Mouse (Mus musculus) WW6 (cell line): ENCODE results near the gene Ly6c2.
A peak's percentile ranks its signal among the peaks of the same experiment; 100 is the strongest.
"Not testable (repeated sequence)": the region's sequence is repeated elsewhere in the genome, so short reads cannot be mapped to it uniquely, and the experiment has no call there.

Experiments used
- DNase-seq: peaks from one replicate; pipeline ENCODE4 v3.0.0-alpha.2; 2013; ENCODE audit warnings: low read depth, low spot score

Gene Ly6c2

GRCm38 (mm10) chr15:75111861-75112630 is at the start of gene Ly6c2:
TSS of gene Ly6c2 (minus strand) at chr15:75111970.
- not testable (repeated sequence) for DNase-seq

- DNase-seq, result no peak
These were observed 45.9 kb upstream of the Ly6c2 start for GRCm38 (mm10) chr15:75157646-75158045.

DNA sequence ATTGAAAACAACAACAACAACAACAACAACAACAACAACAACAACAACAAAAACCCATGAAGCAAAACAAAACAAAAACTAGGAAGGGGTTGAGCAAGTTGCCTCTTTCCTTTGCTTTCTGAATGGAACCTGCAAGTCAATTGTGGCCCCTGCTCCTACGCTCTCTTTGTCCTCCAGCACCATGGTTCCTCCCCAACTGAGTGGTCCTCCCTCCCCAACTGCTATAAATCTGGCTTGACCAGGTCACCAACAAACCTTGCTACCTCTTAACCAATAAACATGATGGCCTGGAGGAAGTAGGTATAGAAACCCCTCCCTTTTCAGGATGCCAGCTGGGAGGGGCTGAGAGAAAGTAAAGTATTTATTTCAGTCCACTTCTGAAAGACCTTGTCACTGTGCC is 43.2 kb upstream of the Ly6c2 start, which contains the start of gene Ly6g:
Ly6g (plus strand) TSS at position 301 of the 400 bp plus-strand sequence.
- DNase-seq, result no peak

- DNase-seq, result no peak
These were observed 41.3 kb upstream of the Ly6c2 start for GRCm38 (mm10) chr15:75153087-75153486.

GRCm38 (mm10) chr15:75143735-75144134 is 32.0 kb upstream of the Ly6c2 start:
- DNase-seq, result no peak

DNA sequence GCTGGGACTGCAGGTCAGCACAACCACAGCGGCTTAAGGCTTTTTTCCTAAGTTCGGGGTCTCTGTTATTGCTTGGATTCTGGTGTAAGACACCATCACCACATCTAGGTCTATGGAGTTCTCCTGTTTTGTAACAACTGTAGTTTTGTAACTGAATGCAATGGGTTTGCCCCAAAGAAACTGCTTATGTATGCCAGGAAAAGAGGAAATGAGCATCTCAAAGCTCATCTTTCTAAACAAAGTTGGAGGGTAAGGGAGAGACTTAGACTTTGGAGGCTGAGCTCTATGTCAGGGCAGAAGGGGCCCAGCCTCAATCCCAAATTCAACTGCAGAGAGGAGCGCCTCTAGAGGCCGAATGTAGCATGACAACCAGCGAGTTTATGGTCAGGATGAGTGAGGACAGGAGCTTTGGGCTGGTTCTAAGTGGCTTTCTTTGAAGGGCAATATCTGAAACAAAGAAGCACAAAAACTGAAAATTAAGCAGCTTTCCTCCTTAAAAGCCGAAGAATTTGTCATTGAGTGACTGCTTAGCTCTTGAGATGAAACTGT is 30.1 kb upstream of the Ly6c2 start:
- DNase-seq, result peak; percentile 18

GRCm38 (mm10) chr15:75137739-75138138 is 26.0 kb upstream of the Ly6c2 start:
- not testable (repeated sequence) for DNase-seq

DNA sequence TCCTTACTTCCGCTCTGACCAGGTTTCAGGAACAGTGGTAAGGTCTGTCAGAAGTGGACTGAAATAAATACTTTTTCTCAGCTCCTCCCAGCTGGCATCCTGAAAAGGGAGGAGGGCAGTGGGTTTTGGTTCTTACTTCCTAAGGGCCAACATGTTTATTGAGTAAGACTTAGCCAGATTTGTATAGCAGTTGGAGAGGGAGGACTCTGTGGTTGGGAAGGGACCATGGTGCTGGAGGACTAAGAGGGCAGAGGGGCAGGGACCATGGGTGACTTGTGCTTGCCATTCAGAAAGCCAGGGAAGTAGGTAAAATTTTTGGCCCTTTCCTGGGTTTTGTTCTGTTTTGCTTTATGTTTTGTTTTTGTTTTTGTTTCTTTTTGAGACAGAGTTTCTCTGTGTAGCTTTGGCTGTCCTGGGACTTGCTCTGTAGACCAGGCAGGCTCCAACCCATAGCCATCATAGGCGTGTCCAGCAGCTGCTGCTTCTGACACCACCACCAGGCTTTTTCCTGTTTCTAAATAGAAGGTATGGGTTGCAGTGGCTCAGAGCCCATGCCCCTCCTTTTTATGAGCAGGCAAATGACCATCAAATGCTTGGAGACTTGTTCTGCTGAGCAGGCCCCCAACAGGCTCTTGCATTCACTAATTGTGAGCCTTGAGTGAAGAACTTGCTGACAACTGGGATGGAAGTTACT is 23.5 kb upstream of the Ly6c2 start:
- not testable (repeated sequence) for DNase-seq

- not testable (repeated sequence) for DNase-seq
These were observed 20.6 kb upstream of the Ly6c2 start for GRCm38 (mm10) chr15:75132346-75132745.

GRCm38 (mm10) chr15:75120066-75120465 is 8.3 kb upstream of the Ly6c2 start:
- no peak for DNase-seq

DNA sequence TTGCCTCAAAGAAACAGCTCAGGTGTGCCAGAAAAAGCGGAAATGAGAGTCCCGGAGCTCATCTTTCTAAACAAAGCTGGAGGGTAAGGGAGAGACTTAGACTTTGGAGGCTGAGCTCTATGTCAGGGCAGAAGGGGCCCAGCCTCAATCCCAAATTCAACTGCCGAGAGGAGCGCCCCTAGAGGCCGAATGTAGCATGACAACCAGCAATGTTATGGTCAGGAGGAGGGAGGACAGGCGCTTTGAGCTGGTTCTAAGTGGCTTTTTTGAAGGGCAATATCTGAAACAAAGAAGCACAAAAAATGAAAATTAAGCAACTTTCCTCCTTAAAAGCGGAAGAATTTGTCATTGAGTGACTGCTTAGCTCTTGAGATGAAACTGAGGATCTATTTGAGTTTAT is 7.0 kb upstream of the Ly6c2 start:
- DNase-seq, result peak; percentile 20

- not testable (repeated sequence) for DNase-seq
These were observed 5.7 kb upstream of the Ly6c2 start for GRCm38 (mm10) chr15:75117481-75117880.

- no peak for DNase-seq
These were observed 4.8 kb upstream of the Ly6c2 start for GRCm38 (mm10) chr15:75116525-75116924.

- not testable (repeated sequence) for DNase-seq
These were observed 1.3 kb downstream of the Ly6c2 start for GRCm38 (mm10) chr15:75110424-75110823.

DNA sequence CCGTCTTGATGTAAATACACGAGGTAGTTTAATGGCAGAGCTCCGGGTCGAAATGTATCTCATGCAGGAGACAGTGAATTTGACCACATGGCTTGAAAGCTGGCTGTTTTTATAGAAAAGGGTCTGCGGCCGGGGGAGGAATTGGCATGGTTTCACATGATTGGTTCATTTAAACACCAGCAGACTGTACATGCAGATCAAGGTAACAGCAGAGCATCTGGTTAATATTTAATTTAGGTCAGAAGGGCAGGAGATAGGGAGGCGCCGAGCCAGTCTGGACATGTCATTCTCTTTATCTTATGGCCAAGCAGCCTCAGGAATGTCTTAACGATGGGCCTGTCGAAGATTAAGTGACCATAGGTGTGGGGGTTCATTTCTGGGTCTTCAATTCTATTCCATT is 12.5 kb downstream of the Ly6c2 start:
- no peak for DNase-seq

- not testable (repeated sequence) for DNase-seq
These were observed 23.7 kb downstream of the Ly6c2 start for GRCm38 (mm10) chr15:75088041-75088440.

GRCm38 (mm10) chr15:75069965-75070364 is 41.8 kb downstream of the Ly6c2 start:
- DNase-seq, result no peak

DNA sequence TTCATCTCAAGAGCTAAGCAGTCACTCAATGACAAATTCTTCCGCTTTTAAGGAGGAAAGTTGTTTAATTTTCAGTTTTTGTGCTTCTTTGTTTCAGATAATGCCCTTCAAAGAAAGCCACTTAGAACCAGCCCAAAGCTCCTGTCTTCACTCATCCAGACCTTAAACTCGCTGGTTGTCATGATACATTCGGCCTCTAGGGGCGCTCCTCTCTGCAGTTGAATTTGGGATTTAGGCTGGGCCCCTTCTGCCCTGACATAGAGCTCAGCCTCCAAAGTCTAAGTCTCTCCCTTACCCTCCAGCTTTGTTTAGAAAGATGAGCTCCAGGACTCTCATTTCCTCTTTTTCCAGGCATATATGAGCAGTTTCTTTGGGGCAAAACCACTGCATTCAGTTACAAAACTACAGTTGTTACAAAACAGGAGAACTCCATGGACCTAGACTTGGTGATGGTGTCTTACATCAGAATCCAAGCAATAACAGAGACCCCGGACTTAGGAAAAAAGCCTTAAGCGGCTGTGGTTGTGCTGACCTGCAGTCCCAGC is 49.7 kb downstream of the Ly6c2 start:
- peak; percentile 13 for DNase-seq

DNA sequence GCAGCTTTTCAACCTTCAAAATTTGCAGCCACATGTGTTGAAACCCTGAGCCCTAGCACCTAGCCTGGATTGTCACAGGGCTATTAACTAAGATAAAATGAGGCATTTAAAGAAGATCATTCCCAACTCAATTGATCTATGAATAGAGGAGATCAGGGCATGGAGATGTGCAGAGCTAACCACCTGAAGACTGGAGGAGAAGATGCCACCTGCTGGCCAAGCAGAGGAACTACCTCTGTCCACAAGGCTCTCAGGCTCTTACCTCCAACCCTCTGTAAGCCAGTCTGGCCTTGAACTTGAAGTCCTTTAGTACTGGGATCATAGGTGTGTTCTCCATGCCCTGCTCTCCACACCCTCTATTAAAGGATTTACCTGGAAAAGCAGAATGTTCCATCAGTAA is 51.3 kb downstream of the Ly6c2 start:
- DNase-seq, result peak; percentile 7
